Mouse (Mus musculus): ENCODE measurements around the gene Nr1i2.
"Not testable (repeated sequence)": the region's sequence is repeated elsewhere in the genome, so short reads cannot be mapped to it uniquely, and the experiment has no call there.

Nr1i2 gene

GRCm38 (mm10) chr16:38294685-38295348, at the start of gene Nr1i2:
TSS of gene Nr1i2 (minus strand) at chr16:38294824.
- no peak for DNase-seq (ENCODE audit: low spot score)

GRCm38 (mm10) chr16:38341396-38342324, 47.0 kb upstream of the Nr1i2 start, which contains the start of gene Maats1:
TSS of gene Maats1 (minus strand) at chr16:38342143.
- peak; percentile 83 for DNase-seq (ENCODE audit: low spot score)

GRCm38 (mm10) chr16:38338077-38338476, 43.5 kb upstream of the Nr1i2 start:
- not testable (repeated sequence) for DNase-seq (ENCODE audit: low spot score)

- DNase-seq (ENCODE audit: low spot score): no peak
Observed at GRCm38 (mm10) chr16:38334431-38334830, 39.8 kb upstream of the Nr1i2 start.

GRCm38 (mm10) chr16:38329340-38329739, 34.7 kb upstream of the Nr1i2 start:
- DNase-seq (ENCODE audit: low spot score): no peak

GRCm38 (mm10) chr16:38326778-38327397, 32.3 kb upstream of the Nr1i2 start:
- no peak for DNase-seq (ENCODE audit: low spot score)

- DNase-seq (ENCODE audit: low spot score): no peak
Observed at GRCm38 (mm10) chr16:38324311-38324710, 29.7 kb upstream of the Nr1i2 start.

GRCm38 (mm10) chr16:38321452-38321935, 26.9 kb upstream of the Nr1i2 start:
- peak; percentile 80 for DNase-seq (ENCODE audit: low spot score)

- no peak for DNase-seq (ENCODE audit: low spot score)
Observed at GRCm38 (mm10) chr16:38319087-38319486, 24.5 kb upstream of the Nr1i2 start.

GRCm38 (mm10) chr16:38318492-38318891, 23.9 kb upstream of the Nr1i2 start:
- no peak for DNase-seq (ENCODE audit: low spot score)

GRCm38 (mm10) chr16:38308195-38308594, 13.6 kb upstream of the Nr1i2 start:
- no peak for DNase-seq (ENCODE audit: low spot score)

GRCm38 (mm10) chr16:38307651-38308050, 13.0 kb upstream of the Nr1i2 start:
- no peak for DNase-seq (ENCODE audit: low spot score)

- no peak for DNase-seq (ENCODE audit: low spot score)
Observed at GRCm38 (mm10) chr16:38307221-38307605, 12.6 kb upstream of the Nr1i2 start.

- DNase-seq (ENCODE audit: low spot score): peak; percentile 39
Observed at GRCm38 (mm10) chr16:38306571-38307220, 12.1 kb upstream of the Nr1i2 start.

GRCm38 (mm10) chr16:38304460-38305194, 10.0 kb upstream of the Nr1i2 start:
- no peak for DNase-seq (ENCODE audit: low spot score)

GRCm38 (mm10) chr16:38302367-38302766, 7.7 kb upstream of the Nr1i2 start:
- no peak for DNase-seq (ENCODE audit: low spot score)

- DNase-seq (ENCODE audit: low spot score): no peak
Observed at GRCm38 (mm10) chr16:38298410-38298809, 3.8 kb upstream of the Nr1i2 start.

- DNase-seq (ENCODE audit: low spot score): no peak
Observed at GRCm38 (mm10) chr16:38295349-38295930, 816 bp upstream of the Nr1i2 start.

- no peak for DNase-seq (ENCODE audit: low spot score)
Observed at GRCm38 (mm10) chr16:38290151-38290550, 4.5 kb downstream of the Nr1i2 start.

GRCm38 (mm10) chr16:38288851-38289250, 5.8 kb downstream of the Nr1i2 start:
- DNase-seq (ENCODE audit: low spot score): no peak

GRCm38 (mm10) chr16:38287762-38288161, 6.9 kb downstream of the Nr1i2 start:
- DNase-seq (ENCODE audit: low spot score): no peak

Measured in retina, embryonic 14.5 days (tissue).